Mouse (Mus musculus): ENCODE measurements around the gene Spata2l.
A peak's percentile ranks its signal among the peaks of the same experiment; 100 is the strongest.

The Spata2l gene

GRCm38 (mm10) chr8:123202288-123202687 lies 33.7 kb downstream of the Spata2l start:
- DNase-seq (ENCODE audit: low spot score in 2 of 2): peak; percentile 70 to 91

DNA sequence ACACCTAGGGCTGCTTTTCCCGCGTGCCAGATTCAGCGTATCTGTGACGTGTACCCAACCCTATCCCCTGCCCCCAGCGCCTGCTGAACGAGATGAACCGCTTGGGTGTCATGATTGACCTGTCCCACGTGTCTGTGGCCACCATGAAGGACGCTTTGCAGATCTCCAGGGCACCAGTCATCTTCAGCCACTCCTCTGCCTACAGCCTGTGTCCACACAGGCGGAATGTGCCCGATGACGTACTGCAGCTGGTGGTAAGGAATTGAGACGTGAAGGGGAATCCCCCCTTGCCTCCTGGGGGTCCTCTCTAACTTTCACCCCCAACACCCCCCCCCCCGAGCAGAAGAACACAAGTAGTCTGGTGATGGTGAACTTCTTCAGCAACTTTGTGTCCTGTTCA lies 36.2 kb downstream of the Spata2l start:
- DNase-seq (ENCODE audit: low spot score in 2 of 2): no peak

- peak; percentile 77 to 78 for DNase-seq (ENCODE audit: low spot score in 2 of 2)
Measured at GRCm38 (mm10) chr8:123197016-123197415, 39.0 kb downstream of the Spata2l start.

- DNase-seq (ENCODE audit: low spot score in 2 of 2): no peak
Measured at GRCm38 (mm10) chr8:123193771-123194170, 42.3 kb downstream of the Spata2l start.

GRCm38 (mm10) chr8:123191908-123192307 lies 44.1 kb downstream of the Spata2l start:
- DNase-seq (ENCODE audit: low spot score in 2 of 2): no peak

- peak; percentile 67 to 82 for DNase-seq (ENCODE audit: low spot score in 2 of 2)
Measured at GRCm38 (mm10) chr8:123190678-123191077, 45.4 kb downstream of the Spata2l start.

DNA sequence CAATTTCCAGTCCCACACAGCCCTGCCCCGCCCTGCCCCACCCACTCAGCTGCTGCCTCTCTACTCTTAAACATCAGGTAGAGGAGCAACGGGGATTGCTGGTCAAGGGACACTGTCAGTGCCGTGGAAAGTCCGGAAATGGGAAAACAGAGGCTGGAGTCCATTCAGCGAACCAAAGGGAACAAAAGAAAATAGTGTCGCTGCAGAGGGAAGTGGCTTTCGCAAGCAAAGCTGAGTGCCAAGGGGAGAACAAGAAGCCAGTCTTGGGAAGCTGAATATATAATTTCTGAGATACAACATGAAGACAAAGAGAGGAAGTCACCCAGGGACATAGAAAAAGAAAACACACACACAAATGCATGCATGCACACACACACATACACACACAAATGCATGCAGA lies 47.2 kb downstream of the Spata2l start:
- DNase-seq (ENCODE audit: low spot score in 2 of 2): no peak

DNA sequence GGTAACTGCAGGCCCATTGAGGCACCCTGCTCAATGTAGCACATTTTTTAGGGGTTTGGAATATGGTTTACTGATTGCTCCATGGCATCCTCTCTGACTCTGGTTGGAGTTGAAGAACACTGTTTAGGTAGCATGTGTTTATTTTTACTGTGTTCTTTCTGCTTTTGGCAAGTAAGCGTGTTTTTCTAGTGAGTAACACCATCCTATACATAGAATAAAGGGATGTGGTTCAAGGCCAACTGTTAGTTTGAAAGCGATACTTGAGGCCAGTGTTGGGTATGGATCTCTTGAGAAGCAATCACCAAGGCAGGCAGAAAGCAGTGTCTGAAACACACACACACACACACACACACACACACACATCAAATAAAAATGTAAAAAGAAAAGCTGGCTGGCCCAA lies 48.0 kb downstream of the Spata2l start:
- DNase-seq (ENCODE audit: low spot score in 2 of 2): no peak

DNA sequence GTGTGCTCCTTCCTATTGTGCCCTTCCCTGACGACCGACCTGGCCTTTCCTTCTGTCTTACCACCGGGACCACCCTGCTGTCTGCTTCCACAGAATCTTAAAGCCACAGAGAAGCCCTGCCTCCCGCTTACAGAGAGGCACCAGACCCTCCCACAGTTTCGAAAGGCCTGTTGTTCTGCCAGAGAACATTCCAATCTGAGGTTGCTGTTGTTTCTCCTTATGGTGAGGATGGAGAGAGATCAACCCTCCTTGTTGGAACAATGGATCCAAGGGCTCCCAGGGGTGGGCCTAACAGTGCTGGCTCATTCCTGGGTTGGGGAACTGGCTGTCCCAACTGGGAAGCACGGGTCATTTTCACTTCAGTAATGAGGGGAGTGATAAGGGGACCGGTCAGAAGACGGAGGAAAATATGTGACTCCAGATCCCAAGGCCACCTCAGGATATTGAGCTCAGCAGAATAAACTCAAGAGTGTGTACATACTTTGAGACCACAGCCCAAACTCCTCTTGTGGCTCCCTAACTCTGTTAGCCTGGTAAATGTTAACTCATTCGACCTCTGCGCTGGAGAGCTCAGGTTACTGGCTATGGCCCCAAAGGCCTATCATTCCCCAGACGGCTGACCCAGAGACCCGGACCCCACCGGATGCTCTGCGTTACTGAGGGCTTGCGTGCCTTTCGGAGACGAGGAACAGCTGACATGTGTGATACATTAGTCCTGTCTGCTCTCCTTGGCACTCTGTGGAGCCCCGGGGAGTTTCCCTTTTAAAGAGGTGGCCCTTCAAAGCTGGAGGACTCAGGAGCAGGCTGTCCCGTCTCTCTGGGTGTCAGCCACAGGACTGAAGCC lies 50.2 kb downstream of the Spata2l start, which contains the start of gene Dpep1:
Gene Dpep1 (plus strand): TSS at position 677 of the 844 bp plus-strand sequence.
- DNase-seq (ENCODE audit: low spot score in 2 of 2): no peak

GRCm38 (mm10) chr8:123181391-123181790 lies 54.6 kb downstream of the Spata2l start:
- DNase-seq (ENCODE audit: low spot score in 2 of 2): no peak
